Mouse (Mus musculus): ENCODE data around the gene Ggct.

DNA sequence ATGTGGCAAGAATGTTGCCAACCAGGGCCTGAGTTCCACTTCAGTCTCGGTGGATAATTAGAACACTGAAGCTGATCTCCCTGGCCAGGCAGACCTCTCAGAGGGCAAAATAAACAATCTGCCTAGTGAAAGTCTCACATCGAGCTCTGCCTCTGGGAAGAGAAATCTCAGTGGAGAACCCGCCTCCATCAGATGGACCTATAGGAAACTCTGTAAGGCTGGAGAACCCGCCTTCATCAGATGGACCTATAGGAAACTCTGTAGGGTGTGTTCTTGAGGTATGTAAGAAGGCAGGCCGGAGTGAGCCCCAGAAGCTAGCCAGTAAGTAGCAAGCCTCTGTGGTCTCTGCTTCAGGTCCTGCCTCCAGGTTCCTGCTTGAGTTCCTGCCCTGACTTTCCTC is 57.8 kb downstream of the Ggct start:
- no peak for TF ChIP-seq E2F4 (IDR thresholded peaks at IDR 0.05; ENCODE audit: insufficient read depth)
- TF ChIP-seq POLR2AphosphoS2 (IDR thresholded peaks at IDR 0.05; ENCODE audit: insufficient read length, low read depth), result no peak
- no peak for TF ChIP-seq POLR2A (IDR thresholded peaks at IDR 0.05; ENCODE audit: insufficient read length, low read depth)
- TF ChIP-seq MAX (IDR thresholded peaks at IDR 0.05; ENCODE audit: low read depth), result no peak

All from myocyte (in vitro differentiated cells).